Mouse (Mus musculus): ENCODE measurements at regions not wholly inside any gene's neighbourhood (a gene's known extent, or its start where the extent isn't known, plus 50 kb on each side); places are given as distances from the start of the nearest gene placed in this dataset.

DNA sequence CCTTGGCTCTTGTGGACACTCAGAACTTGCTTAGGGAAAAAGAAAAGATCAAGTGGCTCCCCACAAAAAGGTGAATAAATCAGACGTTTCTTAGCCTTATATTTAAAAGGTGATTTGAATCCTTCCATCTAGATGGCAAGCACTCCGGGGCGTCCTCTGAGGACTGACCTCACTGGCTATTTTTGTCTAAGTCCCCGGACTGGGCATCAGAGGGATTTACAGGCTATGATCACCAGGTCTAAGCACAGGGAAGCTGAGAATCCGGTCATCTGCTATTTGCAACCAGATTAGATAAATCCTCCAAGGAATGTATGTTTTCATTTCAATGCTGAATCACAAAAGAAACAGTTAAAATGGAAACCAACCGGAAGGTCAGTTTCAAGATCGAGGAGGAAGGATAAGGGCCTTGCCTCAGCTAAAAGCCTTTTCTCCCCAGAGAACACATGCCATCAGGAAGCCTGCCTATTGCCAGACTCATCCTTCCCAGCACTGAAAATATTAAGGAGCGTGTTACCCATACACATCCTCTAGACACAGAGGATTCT lies 342.1 kb downstream of the Lpin1 start:
- DNase-seq (ENCODE audit: low spot score in 2 of 2) = no peak

DNA sequence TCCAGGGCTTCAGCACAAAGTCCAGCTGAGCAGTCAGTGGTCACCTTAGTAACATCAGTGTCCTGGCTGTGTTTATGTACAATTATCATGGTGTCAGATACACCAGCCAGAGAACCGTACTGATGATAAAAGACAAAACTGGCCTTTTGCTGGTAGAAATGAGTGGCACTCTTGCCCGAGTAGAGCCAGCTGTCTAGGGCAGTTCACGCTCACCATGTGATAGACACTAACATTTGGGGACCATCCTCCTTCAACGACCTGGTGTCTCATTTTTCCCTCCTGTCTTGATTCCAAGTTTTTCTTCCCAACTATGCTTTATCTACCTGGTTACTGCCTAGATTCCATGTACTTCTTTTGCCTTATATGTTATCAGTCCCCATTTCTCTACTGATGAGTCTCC lies 349.3 kb downstream of the Lpin1 start:
- DNase-seq (ENCODE audit: low spot score in 2 of 2) = no peak

DNA sequence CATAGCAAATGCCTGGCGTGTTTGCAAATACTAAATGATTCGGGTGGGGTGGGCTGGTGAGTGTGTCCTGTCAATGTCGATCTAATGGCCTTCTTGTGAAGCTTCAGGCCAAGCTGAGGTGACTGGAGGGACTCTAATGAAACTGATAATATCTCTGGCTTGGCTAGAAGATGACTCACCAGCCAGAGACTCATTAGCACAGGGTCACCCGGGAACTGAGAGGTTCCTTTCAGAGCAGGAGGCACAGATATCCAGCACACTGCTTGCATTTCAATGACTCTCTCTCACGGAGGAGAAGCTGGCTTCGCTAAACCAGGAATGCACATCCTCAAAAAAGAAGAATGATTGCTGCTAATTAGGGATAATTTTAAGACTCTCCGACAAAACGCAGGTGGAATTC lies 349.8 kb downstream of the Lpin1 start:
- DNase-seq (ENCODE audit: low spot score in 2 of 2) = no peak

DNA sequence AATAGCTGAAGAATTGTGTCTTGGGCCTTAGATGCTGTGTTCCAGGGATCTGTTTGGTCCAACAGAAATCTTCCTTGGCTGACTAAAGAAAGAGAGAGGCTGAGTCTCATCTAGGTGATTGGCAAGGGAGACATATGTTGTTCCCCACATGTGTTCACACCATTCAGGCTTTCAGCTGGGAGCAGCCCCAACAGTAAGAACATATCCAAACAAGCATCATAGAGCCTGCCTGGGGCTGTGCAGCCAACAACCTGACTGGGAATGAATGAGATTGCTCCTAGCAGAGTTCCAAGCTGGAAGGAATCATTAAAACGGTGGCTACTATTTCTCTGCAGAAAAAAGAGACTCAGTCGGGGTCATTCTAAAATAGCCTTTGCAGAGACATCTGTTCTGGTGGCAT lies 350.3 kb downstream of the Lpin1 start:
- no peak for DNase-seq (ENCODE audit: low spot score in 2 of 2)

DNA sequence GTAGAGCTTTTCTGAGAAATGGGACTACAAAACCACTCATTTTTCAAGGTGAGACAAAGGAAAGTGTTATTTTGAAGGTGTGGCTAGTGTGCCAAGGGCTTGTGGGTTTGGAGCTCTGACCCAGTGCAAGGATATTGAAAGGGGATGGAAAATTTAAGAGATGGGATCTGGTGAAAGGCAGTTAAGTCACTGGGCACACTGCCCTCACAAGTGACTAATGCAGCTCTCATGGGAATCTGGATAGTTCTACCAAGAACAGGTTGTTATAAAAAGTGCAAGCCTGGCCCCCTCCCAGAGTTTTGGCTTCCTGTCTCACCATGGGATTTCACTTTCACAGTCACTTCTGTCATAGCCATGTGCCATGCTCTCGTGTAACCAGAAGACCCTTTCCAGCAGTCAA lies 360.1 kb downstream of the Lpin1 start:
- DNase-seq (ENCODE audit: low spot score in 2 of 2) = no peak

DNA sequence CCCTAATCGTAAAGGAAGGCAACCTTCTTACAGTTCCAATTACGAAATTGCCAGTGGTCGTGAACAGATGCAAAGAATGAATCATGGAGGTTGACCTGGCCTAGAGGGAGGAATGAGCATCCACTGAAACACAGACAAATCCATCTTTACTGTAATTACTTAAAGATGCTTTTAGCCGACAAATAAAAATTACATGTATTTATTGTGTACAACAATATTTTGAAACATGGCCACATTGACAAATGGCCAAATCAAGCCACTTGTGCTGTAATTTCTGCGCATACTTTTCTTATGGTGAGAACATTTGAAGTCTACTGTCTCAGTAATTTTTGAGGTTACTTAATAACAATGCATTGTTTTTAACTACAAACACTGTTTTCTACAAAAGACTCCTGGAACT lies 360.7 kb downstream of the Lpin1 start:
- DNase-seq (ENCODE audit: low spot score in 2 of 2) = no peak

DNA sequence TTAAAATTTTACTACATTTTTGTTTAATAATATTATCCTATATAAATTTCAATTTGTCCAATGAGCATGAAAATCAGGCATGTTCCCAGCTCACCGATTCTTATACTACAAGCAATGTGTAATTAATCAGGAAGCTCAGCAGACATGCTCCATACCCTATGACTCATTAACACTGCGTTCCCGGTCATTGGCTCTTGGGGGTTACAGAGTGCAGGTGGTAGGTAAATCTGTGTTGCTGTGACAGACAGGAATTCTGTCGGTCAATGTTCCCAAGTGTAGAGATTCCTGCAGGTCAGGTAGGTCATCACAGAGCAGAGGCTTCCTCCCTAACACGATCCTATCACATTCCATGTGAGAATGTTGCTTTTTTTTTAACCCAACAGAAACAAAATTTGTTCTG lies 371.0 kb downstream of the Lpin1 start:
- DNase-seq (ENCODE audit: low spot score in 2 of 2) = no peak

DNA sequence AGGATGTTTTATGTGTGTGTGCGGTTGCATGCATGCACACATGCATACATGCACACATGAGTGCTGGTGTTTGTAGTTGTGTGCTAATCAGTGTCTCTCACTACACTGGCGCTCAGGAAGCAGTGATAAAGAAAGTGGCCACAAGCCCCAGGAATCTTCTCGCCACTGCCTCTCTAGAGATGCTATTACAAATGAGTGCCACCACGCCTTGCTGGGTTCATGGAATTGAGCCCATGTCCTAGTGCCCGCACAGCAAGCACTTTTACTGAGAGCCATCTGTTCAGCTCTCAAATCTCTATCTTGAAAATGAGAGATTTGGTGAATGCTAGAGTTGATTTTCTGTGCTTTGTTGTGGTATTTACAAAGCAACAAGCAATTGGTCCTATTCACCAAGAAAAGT lies 373.3 kb downstream of the Lpin1 start:
- no peak for DNase-seq (ENCODE audit: low spot score in 2 of 2)

DNA sequence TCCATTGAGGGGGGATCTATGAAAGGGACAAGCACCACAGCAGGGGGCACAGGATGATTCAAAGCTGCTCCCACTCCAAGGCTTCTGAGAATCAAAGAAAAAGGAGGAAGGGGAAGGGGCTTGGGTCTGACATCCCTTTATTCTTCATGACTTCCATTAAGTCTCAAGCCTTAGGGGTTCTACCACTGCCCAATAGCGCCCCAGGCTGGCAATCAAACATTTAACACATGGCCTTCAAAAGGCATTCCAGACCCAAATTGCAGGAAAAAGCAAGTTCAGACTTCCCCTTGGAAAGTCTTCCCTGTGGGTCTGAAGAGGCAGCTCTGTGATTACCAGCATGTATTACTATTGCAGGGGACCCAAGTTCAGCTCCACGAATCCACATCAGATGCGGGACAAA lies 377.2 kb downstream of the Lpin1 start:
- no peak for DNase-seq (ENCODE audit: low spot score in 2 of 2)

DNA sequence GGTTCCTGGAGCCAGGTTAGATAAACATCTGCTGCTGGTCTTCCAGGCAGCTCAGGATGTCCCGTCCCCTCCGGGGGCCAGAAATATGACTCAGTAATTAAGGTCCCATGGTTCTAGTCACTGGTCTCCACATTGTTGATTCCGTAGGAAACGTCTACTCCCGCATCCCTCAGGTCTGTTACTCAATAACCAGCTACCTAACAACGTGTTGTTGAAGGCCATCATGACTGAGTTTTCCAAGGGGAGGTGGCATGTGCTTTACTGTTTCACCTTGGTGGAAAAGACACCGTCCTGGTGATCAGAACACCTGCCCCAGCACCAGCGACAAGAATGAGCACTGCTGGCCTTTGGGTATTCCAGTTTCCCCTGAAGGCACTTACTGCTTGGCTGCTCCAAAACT lies 377.9 kb downstream of the Lpin1 start:
- DNase-seq (ENCODE audit: low spot score in 2 of 2) = no peak

DNA sequence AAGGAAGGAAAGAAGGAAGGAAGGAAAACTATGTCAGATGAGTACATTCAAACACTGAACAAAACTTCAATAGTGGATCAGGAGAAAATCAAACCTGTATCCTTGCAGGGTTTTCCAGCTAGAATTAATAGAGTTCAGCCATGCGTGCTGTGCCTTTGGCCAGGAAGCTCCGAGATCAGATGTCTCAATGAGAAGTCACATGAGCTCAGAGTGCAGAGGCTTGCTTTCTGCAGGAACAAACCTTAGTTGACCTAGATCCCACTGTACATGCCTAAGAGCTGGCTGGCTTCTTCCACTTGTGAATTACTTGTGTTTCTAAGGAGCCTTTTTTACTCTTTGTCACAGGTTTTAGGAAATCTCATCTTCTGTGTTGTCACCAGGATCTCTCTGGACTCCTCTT lies 378.7 kb downstream of the Lpin1 start:
- DNase-seq (ENCODE audit: low spot score in 2 of 2) = no peak

DNA sequence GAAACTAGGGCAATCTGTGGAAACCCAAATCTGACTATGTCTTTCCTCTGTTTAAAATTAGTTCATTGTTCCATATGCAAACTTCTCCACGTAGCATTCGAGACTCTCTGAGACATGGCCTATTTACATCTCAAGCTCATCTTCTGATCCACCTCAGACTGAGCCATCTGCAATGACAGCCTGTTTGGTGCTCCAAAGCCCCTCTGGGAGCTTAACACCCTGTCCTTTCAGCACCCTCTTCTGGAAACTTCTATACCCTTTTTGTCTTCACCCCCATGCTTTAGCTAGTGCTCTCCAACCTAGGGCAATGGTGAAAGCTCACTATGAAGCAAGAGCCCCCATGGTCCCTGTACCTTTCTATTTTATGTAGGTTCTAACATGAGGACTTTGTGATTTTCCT lies 379.7 kb downstream of the Lpin1 start:
- DNase-seq (ENCODE audit: low spot score in 2 of 2) = no peak

DNA sequence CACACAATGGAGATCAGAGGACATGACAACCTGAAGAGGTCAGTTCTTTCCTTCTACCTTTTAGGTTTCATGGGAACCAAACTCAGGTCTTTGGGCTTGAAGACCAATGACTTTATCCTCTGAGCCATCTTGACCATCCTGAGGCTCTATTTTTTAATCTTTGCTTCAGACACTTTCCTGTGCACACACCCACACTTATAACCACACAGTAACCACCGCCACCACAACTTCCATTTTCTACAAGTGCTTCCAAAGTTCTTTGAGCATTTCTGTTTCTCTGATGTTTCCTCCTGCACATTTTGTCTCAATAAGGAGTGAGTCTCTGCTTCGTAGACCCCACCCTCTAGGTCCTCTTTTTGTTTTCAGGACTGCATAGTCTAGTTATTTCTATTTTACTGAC lies 385.3 kb downstream of the Lpin1 start:
- DNase-seq (ENCODE audit: low spot score in 2 of 2) = no peak

DNA sequence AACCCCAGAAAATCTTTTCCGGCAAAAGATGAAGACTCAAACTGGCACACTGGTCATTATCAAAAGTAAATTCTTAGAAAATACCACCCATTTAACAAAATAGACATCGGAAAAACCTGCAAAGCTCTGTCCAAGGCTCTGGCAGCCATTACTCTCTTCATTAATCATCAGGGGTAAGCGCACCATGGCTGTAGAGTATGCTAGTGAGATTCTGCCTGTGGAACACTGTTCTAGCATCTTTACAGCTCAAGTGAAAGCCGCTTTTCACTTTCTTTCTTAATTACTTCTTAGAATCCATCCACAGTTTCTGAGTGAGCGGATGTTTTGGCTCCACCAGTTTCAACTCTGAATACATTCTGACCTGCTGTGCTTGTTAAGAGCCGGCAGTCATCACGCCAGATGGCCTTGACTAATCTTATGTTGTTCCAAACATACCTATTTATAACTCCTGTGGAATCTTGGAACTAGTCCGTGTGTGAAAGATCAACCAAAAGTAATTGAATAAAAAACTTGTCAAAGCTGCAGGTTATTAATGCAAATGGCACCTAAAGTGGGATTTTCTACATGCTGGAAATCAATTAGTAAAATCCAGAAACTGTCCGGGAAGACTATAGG lies 387.8 kb downstream of the Lpin1 start:
- no peak for DNase-seq (ENCODE audit: low spot score in 2 of 2)

DNA sequence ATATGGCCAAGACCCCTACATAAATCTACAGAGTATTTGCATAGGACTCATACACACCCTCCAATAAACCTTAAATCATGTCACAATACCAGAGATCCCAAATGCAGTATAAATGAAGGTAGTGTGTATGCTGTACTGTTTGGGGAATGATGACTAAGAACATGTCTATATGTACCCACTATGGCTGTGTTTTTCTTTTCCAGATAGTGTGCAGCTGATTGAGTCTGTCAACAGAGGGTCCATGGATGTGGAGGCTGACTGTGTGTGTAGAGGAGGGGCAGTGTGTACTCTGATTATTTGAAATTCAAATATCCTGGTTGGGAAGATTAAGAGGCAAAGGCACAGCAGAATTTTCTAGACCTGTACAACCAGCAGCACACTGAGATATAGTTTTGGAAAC lies 388.6 kb downstream of the Lpin1 start:
- DNase-seq (ENCODE audit: low spot score in 2 of 2) = no peak

DNA sequence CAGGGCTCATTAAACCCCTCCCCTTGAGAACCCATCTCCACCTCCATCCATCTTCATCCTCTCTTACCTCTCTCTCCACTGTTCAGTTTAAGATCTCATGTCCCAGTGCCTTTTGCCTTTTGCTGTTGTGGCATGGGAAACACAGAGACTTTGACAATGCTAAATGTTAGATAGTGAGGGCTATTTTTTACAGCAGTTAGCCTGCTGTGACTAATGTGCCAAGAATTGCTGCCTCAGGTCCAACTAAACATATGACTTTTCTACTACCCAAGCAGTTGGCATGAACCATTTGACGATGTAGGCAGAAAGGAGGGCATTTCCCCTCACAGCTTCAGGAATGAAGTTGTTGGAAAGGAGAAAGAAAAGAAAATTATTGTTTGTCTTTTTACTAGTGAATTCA lies 389.6 kb downstream of the Lpin1 start:
- DNase-seq (ENCODE audit: low spot score in 2 of 2) = no peak

DNA sequence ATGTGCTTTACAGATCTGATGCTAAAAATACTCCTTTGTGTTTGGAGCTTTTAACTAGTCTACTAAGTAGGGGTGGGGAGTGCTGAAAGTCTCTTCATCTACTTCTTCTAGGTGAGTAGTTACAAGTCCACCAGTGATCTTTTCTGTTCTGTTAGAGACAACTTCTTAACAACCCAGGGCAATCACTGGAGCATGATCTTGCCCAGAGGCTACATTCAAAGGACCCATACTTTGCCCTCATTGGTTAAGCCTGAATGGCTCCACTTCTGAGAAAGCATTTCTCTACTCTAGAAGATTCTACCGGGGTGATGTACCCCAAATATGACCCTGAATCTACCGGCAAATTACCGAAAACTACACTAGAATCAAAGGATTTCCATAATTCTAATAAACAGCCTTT lies 390.2 kb downstream of the Lpin1 start:
- no peak for DNase-seq (ENCODE audit: low spot score in 2 of 2)

DNA sequence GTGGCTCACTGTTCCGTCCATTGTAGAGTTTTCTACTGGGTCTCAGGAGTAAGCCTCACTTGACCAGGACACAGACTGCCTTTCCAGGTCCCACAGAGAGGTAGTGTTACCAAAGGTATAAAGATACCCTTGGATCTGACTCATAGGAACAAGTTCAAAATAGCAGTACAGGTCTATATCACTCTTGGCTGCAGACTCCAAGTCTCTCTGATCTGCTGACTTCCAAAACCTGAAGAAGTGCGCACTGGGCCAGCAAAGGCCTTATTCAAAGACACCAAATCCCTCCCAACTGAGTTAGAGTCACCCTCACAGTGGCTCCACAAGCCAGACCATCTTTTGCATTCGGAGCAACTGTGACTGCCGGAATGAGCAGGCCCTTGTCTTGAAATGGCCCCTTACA lies 391.9 kb downstream of the Lpin1 start:
- no peak for DNase-seq (ENCODE audit: low spot score in 2 of 2)

DNA sequence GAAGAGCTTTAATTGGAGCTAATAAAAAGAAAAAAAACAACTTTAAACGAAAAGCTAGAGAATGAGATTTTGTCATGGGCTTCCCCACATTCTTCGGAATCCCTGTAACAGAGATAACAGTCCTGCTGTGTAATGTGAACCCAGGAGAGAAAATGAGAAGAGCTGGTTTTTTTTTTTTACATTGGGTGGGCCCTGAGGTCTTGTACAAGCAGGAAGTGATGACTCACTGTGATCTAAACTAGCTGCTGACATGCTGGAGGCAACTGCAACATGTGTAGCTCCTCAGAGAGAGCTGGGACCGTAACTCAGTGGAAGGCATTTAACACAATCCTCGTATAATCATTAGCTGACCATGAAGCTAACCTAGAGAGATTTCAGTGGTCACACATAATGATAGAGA lies 393.8 kb upstream of the Trib2 start:
- DNase-seq (ENCODE audit: low spot score in 2 of 2) = peak in 1 of 2 experiments; percentile 10

DNA sequence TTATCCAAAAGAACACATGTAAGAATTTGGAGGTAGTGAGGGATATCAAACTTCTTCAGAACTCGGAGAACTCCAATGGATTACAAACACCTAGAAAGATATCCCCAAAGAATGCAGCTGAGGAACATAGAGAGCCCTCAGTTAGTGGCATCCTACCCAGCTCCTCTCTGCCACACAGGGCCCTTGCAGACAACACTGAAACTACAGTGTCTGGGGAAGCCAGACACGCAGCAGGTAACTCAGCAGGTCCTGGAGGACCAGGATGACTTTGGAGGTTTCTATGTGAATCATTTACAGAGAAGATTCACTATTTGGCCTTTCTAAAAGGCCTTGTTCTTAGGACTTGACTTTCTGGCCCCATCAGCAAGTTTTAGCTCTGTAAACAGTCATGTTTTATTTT lies 393.4 kb upstream of the Trib2 start:
- DNase-seq (ENCODE audit: low spot score in 2 of 2) = no peak

DNA sequence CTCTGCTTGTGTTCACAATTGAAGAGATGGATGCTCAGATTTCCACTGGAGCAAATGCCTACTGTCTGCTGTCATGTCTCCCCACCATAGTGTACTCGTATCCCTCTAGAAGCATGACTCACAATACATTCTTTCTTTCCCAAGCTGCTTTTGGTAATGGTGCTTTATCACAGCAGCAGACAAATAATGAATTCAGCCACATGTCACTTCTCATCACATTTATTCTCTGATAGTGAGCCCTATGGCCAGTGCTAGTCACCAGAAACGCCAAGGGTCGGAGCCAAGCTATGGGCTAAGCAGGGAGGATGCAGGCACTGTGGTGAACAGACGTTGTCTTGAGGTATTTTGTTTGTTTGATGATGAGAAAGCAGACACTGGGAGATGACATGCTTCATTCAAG lies 388.2 kb upstream of the Trib2 start:
- DNase-seq (ENCODE audit: low spot score in 2 of 2) = no peak

DNA sequence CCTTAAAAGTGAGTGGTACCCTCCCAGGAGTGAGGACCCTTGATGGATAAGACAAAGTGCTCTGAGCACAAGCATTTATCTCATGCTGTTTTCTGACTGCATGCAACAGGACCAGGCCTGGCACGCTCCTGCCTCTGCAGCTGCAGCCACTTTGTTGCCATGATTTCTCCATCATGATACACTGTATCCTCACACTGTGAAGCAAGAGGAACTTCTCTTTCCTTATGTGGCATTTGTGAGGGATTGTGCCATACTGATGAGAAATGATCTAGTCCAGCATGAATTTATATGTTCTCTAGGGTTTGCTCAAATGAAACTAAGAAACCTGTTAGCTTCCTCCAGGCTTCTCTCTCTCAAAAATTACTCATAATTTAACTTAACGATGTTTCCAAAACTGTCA lies 380.2 kb upstream of the Trib2 start:
- DNase-seq (ENCODE audit: low spot score in 2 of 2) = no peak

DNA sequence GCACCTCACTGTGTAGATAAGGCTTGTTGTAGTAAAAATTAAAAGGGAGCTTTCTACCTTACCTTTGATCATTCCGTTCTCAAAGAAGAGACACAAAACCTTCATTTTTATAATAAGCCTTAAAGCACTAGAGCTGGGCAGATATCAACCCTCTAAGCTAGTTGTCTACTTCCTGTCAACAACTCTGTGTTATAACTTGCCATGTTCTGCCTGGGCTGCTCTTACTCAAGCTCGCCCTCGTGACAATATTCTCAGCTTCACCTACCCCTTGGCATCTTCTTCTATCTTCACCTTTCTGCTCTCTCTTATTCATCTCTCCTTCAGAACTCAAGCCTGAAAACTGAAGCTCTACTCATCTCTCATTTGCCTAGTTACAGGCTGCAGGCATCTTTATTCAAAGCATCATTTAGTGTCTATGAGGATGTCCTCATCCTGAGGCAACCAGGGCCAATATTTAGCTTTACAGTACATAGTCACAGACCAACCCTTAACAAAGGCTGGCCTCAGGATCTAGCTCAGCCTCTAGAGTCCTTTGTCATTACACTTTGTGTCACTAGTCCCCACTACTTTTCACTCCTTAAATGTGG lies 375.2 kb upstream of the Trib2 start:
- DNase-seq (ENCODE audit: low spot score in 2 of 2) = no peak

DNA sequence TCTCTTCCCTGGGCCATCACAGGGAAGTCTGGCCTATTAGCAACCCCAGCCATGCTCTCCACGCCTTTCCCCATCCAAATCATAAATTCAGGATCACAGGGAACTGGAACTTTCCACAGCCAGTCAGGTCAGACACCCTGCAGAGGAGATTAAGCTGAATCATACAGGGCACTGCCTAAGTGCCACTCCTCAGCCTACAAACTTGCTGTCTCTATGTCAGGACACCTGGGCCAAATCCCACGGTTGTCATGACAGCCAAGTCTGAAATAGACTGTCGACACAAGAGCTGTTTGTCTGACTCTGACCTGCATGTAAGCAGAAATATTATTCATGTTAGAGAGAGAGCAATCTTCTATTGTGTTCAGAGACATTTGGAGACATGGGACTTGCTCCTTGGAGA lies 374.0 kb upstream of the Trib2 start:
- no peak for DNase-seq (ENCODE audit: low spot score in 2 of 2)

All from urinary bladder, postnatal 36 days (tissue).